Mouse (Mus musculus) C2C12 (cell line): Measurements from ENCODE around the gene Abhd14b. TPM values are rescaled to one million over a fixed set of nuclear protein-coding genes. Genes with fewer than 3 reads are reported as not detected.

Experiments
- H3K27me3 ChIP-seq: one replicate; pipeline ENCODE4 v1.6.1; 2011; ENCODE audit not compliant: control insufficient read depth, insufficient read depth, insufficient read length
- H3K36me3 ChIP-seq: one replicate; pipeline ENCODE4 v1.6.1; 2011; ENCODE audit not compliant: control insufficient read depth, insufficient read depth
- H3K4me3 ChIP-seq: one replicate; pipeline ENCODE4 v1.5.1; 2011; ENCODE audit warnings: mild to moderate bottlenecking, control low read depth; ENCODE audit not compliant: poor library complexity, insufficient read depth, severe bottlenecking
- H3K79me2 ChIP-seq: one replicate; pipeline ENCODE4 v1.6.1; 2011; ENCODE audit not compliant: control insufficient read depth, insufficient read depth
- H3K79me3 ChIP-seq: one replicate; pipeline ENCODE4 v1.6.1; 2011; ENCODE audit warnings: low read depth, control low read depth
- H3ac ChIP-seq: one replicate; pipeline ENCODE3; 2011; ENCODE audit warnings: low read depth; ENCODE audit not compliant: control insufficient read depth, insufficient read length
- CEBPB ChIP-seq: IDR thresholded peaks from one replicate; pipeline ENCODE4 v1.6.1; 2011; ENCODE audit warnings: low read depth, mild to moderate bottlenecking, control low read depth, moderate library complexity
- CTCF ChIP-seq: IDR thresholded peaks from one replicate; pipeline ENCODE4 v1.5.1; 2011; ENCODE audit not compliant: control insufficient read depth, insufficient read depth, insufficient read length
- FOSL1 ChIP-seq: IDR thresholded peaks from one replicate; pipeline ENCODE4 v1.8.0; 2011; ENCODE audit warnings: mild to moderate bottlenecking, low read length; ENCODE audit not compliant: poor library complexity, insufficient read depth, severe bottlenecking
- MAX ChIP-seq: IDR thresholded peaks from one replicate; pipeline ENCODE4 v1.6.1; 2011; ENCODE audit warnings: mild to moderate bottlenecking, control low read depth
- MYOD1 ChIP-seq: IDR thresholded peaks from one replicate; pipeline ENCODE4 v1.6.1; 2011; ENCODE audit warnings: low read depth; ENCODE audit not compliant: control insufficient read depth, insufficient read length
- MYOG ChIP-seq: IDR thresholded peaks from one replicate; pipeline ENCODE4 v1.6.1; 2011; ENCODE audit not compliant: control insufficient read depth, insufficient read length; ENCODE audit errors: extremely low read depth
- USF1 ChIP-seq: IDR thresholded peaks from one replicate; pipeline ENCODE4 v1.6.1; 2011; ENCODE audit warnings: low read depth, mild to moderate bottlenecking, control low read depth, moderate library complexity
- polyA plus RNA-seq: library from polyadenylated mRNA; unstranded; fragments of >200 nt; fragmentation: generic; extraction: Trizol; gene quantifications from one replicate; pipeline ENCODE4 v1.2.1, GENCODE M21; 2012; ENCODE audit warnings: missing spikeins

The Abhd14b gene
- polyA plus RNA-seq, 1 experiment, result 6.1 TPM

DNA sequence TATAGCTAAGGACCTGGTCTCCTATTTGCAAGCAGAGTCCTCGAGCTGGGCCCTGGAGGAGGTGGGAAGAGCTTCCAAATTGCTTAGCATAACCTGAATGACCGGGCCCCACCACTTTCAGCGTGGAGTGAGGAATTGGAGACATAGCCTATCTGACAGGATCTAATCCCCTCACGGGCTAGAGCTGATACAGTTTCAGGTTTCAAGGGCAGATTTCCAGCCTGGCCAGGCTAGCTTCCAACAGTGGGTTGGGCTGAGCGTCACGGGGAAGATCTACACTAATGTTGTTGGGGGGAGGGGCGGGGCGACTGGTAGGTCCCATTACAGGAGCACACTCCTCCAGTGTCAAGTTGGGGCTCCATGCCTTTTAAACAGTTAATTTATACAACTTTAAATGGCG, 3.4 kb downstream of the Abhd14b start:
- Histone ChIP-seq H3ac (no peak overlapping the region), H3K27me3 (no peaks in the 10 kb centered on the region), H3K79me3 (peaks cover 20% of the 10 kb centered on the region), H3K36me3 (no peaks in the 10 kb centered on the region), H3K4me3 (no peak overlapping the region), H3K79me2 (peaks cover 19% of the 10 kb centered on the region)
- TF ChIP-seq MAX (no peak), CTCF (no peak), CEBPB (no peak), MYOG (no peak), FOSL1 (no peak), USF1 (no peak)

DNA sequence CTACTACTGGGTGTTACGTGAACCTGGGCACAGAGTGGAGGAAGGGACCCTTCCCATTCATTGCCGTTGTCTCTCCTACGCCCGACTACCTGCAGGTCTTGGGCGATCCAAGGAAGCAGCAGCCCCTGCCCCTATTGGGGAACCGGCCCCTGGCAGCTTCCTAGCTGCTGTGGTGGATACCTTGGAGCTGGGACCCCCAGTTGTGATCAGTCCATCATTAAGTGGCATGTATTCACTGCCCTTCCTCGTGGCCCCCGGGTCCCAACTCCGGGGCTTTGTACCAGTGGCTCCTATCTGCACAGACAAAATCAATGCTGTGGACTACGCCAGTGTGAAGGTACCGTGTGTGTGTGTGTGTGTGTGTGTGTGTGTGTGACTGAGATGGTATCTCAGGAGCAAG, 4.0 kb downstream of the Abhd14b start:
- TF ChIP-seq MYOD1 (no peak), MAX (no peak), FOSL1 (no peak), CEBPB (no peak), CTCF (no peak), USF1 (no peak), MYOG (no peak)
- Histone ChIP-seq H3K79me2 (peaks cover 25% of the 10 kb centered on the region), H3K4me3 (no peak overlapping the region), H3ac (no peak overlapping the region), H3K27me3 (no peaks in the 10 kb centered on the region), H3K79me3 (peaks cover 26% of the 10 kb centered on the region), H3K36me3 (no peaks in the 10 kb centered on the region)

DNA sequence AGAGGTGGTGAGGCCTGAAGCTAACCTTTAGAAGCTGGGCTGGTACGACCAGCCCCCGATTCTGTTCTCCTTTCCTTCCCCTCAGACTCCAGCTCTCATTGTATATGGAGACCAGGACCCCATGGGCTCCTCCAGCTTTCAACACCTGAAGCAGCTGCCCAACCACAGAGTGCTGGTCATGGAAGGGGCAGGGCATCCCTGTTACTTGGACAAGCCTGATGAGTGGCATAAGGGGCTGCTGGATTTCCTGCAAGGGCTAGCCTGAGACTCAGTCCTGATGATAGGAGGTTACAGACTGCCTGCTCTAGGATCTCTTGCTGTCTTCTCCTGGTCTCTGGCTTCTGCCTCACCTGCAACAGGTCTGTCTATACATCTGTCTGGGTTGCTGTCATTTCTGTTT, 4.6 kb downstream of the Abhd14b start:
- no peak overlapping the region for H3K4me3 ChIP-seq
- no peak overlapping the region for H3ac ChIP-seq
- H3K79me2 ChIP-seq, result peaks cover 31% of the 10 kb centered on the region
- H3K79me3 ChIP-seq, result peaks cover 31% of the 10 kb centered on the region
- H3K36me3 ChIP-seq, result no peaks in the 10 kb centered on the region
- no peak for TF ChIP-seq MYOG
- no peak for TF ChIP-seq USF1
- TF ChIP-seq MYOD1, result no peak
- TF ChIP-seq MAX, result no peak
- TF ChIP-seq CTCF, result no peak
- TF ChIP-seq CEBPB, result no peak
- no peak for TF ChIP-seq FOSL1
- H3K27me3 ChIP-seq, result no peaks in the 10 kb centered on the region

DNA sequence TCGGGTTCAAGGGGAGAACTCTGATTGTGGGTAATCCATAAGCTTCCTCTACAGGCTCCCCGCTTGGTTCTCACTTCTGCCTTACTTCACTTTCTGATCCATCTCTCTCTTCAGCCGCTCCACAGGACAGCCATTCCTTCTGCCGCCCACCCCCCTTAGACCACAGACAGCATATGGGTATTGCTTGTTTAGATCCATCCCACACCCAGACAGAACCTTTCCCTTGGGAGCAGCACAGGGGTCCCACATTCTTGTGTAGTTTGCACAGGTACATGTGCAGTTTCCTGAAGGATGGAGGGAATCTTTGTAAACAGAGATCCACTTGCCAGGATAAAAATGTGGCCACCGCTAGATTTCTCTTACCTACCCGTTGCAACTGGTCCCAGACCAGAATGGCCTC, 5.1 kb downstream of the Abhd14b start:
- H3K27me3 ChIP-seq, result no peaks in the 10 kb centered on the region
- H3K79me3 ChIP-seq, result peaks cover 36% of the 10 kb centered on the region
- H3K4me3 ChIP-seq, result no peak overlapping the region
- H3ac ChIP-seq, result no peak overlapping the region
- TF ChIP-seq CEBPB (no peak), FOSL1 (no peak), MYOG (no peak), CTCF (no peak), MYOD1 (no peak), MAX (no peak), USF1 (no peak)
- no peaks in the 10 kb centered on the region for H3K36me3 ChIP-seq
- peaks cover 36% of the 10 kb centered on the region for H3K79me2 ChIP-seq

DNA sequence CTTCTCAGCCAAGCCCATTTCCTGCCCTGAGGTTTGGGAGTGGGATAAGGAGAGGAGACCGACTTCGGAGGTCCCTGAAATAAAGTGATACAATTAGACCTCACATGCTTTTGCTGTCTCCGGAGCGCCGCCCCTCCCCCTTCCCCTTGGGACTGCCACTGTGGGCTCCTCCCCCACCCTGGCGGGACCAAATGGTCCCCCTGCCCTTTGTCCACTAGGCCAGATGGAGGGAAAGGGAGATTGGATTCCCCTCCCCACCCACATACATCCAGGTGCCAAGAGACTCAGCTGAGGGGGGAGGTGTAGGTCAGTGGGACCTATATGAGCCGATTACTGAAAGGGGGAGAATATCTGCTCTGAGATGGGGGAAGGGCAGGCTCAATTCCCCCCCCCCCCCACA, 5.6 kb downstream of the Abhd14b start:
- Histone ChIP-seq H3K27me3 (no peaks in the 10 kb centered on the region), H3K4me3 (peak overlapping the region; percentile 63), H3K79me2 (peaks cover 41% of the 10 kb centered on the region), H3K79me3 (peaks cover 41% of the 10 kb centered on the region), H3ac (no peak overlapping the region), H3K36me3 (peaks cover under 1% of the 10 kb centered on the region)
- no peak for TF ChIP-seq MYOD1
- no peak for TF ChIP-seq FOSL1
- TF ChIP-seq CTCF, result no peak
- no peak for TF ChIP-seq CEBPB
- no peak for TF ChIP-seq MYOG
- TF ChIP-seq USF1, result no peak
- TF ChIP-seq MAX, result no peak

DNA sequence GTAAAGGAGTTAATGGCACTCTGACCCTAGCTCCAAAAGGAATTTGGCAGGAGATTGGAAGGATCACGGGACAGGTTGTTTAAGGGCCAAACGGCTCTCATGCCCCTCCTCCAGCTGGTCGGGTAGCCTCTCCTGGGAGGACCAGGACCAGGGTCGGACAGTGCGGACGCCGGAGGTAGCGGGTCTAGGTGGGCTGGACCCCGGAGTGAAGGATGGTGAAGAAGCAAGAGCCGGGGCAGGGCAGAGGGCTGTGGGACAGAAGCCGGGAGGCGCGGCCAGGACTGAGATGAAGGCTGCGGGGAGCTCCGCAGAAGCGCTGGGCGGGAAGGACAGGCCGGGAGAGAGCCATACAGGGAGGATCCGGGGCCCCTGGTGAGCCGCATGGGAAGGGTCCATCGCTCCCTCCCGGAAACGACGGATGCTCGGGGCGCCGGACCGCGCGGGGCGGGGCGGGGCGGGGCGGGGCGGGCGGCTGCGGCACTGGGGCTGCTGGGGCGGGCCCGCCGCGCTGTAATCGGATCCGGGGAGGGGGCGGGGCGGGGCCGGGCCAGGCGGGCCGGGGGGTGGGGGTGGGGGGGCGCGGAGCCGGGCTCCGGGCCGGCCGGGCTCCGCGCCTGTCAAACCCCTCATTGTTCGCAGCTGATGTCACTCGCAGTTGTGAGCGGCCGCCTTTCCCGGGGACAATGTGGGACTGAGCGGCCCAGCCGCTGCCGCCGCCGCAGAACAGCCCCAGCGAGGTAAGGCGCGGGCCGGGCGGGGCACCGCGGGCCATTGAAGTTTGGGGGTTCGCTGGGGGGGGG, 6.2 kb downstream of the Abhd14b start, which contains the start of gene Pcbp4:
TSS of gene Pcbp4 (plus strand) at position 21 of the 800 bp plus-strand sequence.
- Histone ChIP-seq H3K79me3 (peaks cover 47% of the 10 kb centered on the region), H3K79me2 (peaks cover 47% of the 10 kb centered on the region), H3ac (peak within 1 kb of the TSS; percentile 87)

More for the DNA sequence above, 6.2 kb downstream of the Abhd14b start, which contains the start of gene Pcbp4:
- no peak for TF ChIP-seq USF1
- no peak for TF ChIP-seq FOSL1
- TF ChIP-seq MAX, result no peak
- no peak for TF ChIP-seq MYOG
- no peak for TF ChIP-seq CTCF
- TF ChIP-seq CEBPB, result no peak
- TF ChIP-seq MYOD1, result no peak
- peak within 1 kb of the TSS; percentile 63 for H3K4me3 ChIP-seq
- H3K27me3 ChIP-seq, result no peaks in the 10 kb centered on the region
- H3K36me3 ChIP-seq, result peaks cover 7% of the 10 kb centered on the region
